Mouse (Mus musculus) neural tube, embryonic 13.5 days (tissue): Measurements from ENCODE around the gene 2310011J03Rik. TPM values are rescaled to one million over a fixed set of nuclear protein-coding genes. Genes with fewer than 3 reads are reported as not detected.

ENCODE experiments used
- ATAC-seq: fragments of 200-750 bp; cut with Nextera tagmentation; 2 replicates; pipeline ENCODE4 v1.8.0; 2017; ENCODE audit warnings: low read depth, mild to moderate bottlenecking, moderate TSS enrichment, moderate library complexity
- H3K27ac ChIP-seq: fragments of 300-500 bp; sonication (generic); replicated peaks from 2 replicates; pipeline ENCODE4 v1.5.1; 2015; ENCODE audit warnings: moderate library complexity, mild to moderate bottlenecking, inconsistent platforms
- H3K27me3 ChIP-seq: fragments of 300-500 bp; sonication (generic); 2 replicates; pipeline ENCODE4 v1.6.1; 2015; ENCODE audit warnings: mild to moderate bottlenecking, inconsistent platforms
- H3K36me3 ChIP-seq: fragments of 300-500 bp; sonication (generic); 2 replicates; pipeline ENCODE4 v1.6.1; 2015; ENCODE audit warnings: mild to moderate bottlenecking, inconsistent platforms
- H3K4me1 ChIP-seq: fragments of 300-500 bp; sonication (generic); replicated peaks from 2 replicates; pipeline ENCODE4 v1.6.1; 2015; ENCODE audit warnings: inconsistent platforms
- H3K4me2 ChIP-seq: fragments of 300-500 bp; sonication (generic); 2 replicates; pipeline ENCODE4 v1.6.1; 2015; ENCODE audit warnings: inconsistent platforms, mild to moderate bottlenecking, moderate library complexity
- H3K4me3 ChIP-seq: fragments of 300-500 bp; sonication (generic); 2 replicates; pipeline ENCODE4 v1.5.1; 2015; ENCODE audit warnings: mild to moderate bottlenecking, inconsistent platforms
- H3K9ac ChIP-seq: fragments of 300-500 bp; sonication (generic); 2 replicates; pipeline ENCODE4 v1.6.1; 2015; ENCODE audit warnings: moderate library complexity, mild to moderate bottlenecking, inconsistent platforms
- H3K9me3 ChIP-seq: fragments of 300-500 bp; sonication (generic); 2 replicates; pipeline ENCODE4 v1.6.1; 2016; ENCODE audit warnings: inconsistent platforms
- WGBS: fragments of 180-500 bp; shearing (Covaris S2); methylation state at CpG from one replicate; pipeline ENCODE4 v1.1.7; 2015; 5-methylcytosine and 5-hydroxymethylcytosine counted together
- polyA plus RNA-seq: library from polyadenylated mRNA; unstranded; fragments of >200 nt; fragmentation: Nextera tagmentation; extraction: Ambion mirVana; gene quantifications from 2 replicates; pipeline ENCODE4 v1.2.1, GENCODE M21; 2015

Gene 2310011J03Rik
- polyA plus RNA-seq, 1 experiment from 2014 or later: 30.7 TPM

- Histone ChIP-seq H3K4me1 (peaks cover 85% of the 10 kb centered on the region), H3K27ac (peak overlapping the region; percentile 97), H3K9me3 (no peaks in the 10 kb centered on the region), H3K27me3 (no peaks in the 10 kb centered on the region), H3K9ac (peak overlapping the region; percentile 100), H3K36me3 (peaks cover 25% of the 10 kb centered on the region), H3K4me3 (peak overlapping the region; percentile 44), H3K4me2 (peak overlapping the region; percentile 99)
- WGBS: 74% methylated on average over 5 of the region's 5 CpGs
- no peak for ATAC-seq
Measured at GRCm38 (mm10) chr10:80296824-80297223, 23.5 kb downstream of the 2310011J03Rik start.

- Histone ChIP-seq H3K27ac (peak within 1 kb of the TSS; percentile 97), H3K4me3 (peak within 1 kb of the TSS; percentile 44), H3K27me3 (no peaks in the 10 kb centered on the region), H3K4me2 (peak within 1 kb of the TSS; percentile 99), H3K9me3 (no peaks in the 10 kb centered on the region), H3K4me1 (peaks cover 78% of the 10 kb centered on the region), H3K9ac (peak within 1 kb of the TSS; percentile 100), H3K36me3 (peaks cover 21% of the 10 kb centered on the region)
- WGBS: under 1% methylated on average over 26 of the region's 26 CpGs
- ATAC-seq: peak; percentile 51
Measured at GRCm38 (mm10) chr10:80295618-80296425, 24.5 kb downstream of the 2310011J03Rik start, which contains the start of gene Apc2. Apc2 (plus strand) TSS chr10:80295977.

- Histone ChIP-seq H3K9me3 (no peaks in the 10 kb centered on the region), H3K4me1 (peaks cover 71% of the 10 kb centered on the region), H3K4me3 (no peak overlapping the region), H3K36me3 (peaks cover 21% of the 10 kb centered on the region), H3K27ac (peak overlapping the region; percentile 97), H3K4me2 (peak overlapping the region; percentile 99), H3K27me3 (no peaks in the 10 kb centered on the region), H3K9ac (peak overlapping the region; percentile 100)
- 41% methylated on average over 7 of the region's 7 CpGs for whole genome bisulfite sequencing
- no peak for ATAC-seq
Measured at GRCm38 (mm10) chr10:80294788-80295303, 25.5 kb downstream of the 2310011J03Rik start.

- H3K27me3 ChIP-seq: no peaks in the 10 kb centered on the region
- no peaks in the 10 kb centered on the region for H3K9me3 ChIP-seq
- WGBS: 71% methylated on average over 4 of the region's 4 CpGs
- H3K4me2 ChIP-seq: 0 out of 2 replicates have a peak overlapping the region, but pooled peaks have one; percentile 100
- H3K27ac ChIP-seq: 0 out of 2 replicates have a peak overlapping the region, but pooled peaks have one; percentile 1
- ATAC-seq: no peak
- H3K4me1 ChIP-seq: peaks cover 66% of the 10 kb centered on the region
- H3K4me3 ChIP-seq: no peak overlapping the region
- H3K36me3 ChIP-seq: peaks cover 23% of the 10 kb centered on the region
- H3K9ac ChIP-seq: peak overlapping the region; percentile 100
Measured at GRCm38 (mm10) chr10:80294311-80294710, 26.0 kb downstream of the 2310011J03Rik start.

- Histone ChIP-seq H3K4me1 (peaks cover 62% of the 10 kb centered on the region), H3K27ac (peak overlapping the region; percentile 91), H3K36me3 (peaks cover 32% of the 10 kb centered on the region), H3K4me3 (peak overlapping the region; percentile 97), H3K27me3 (no peaks in the 10 kb centered on the region), H3K4me2 (peak overlapping the region; percentile 100), H3K9me3 (no peaks in the 10 kb centered on the region), H3K9ac (peak overlapping the region; percentile 100)
- no peak for ATAC-seq
- 21% methylated on average over 14 of the region's 14 CpGs for WGBS
Measured at GRCm38 (mm10) chr10:80293325-80293724, 27.0 kb downstream of the 2310011J03Rik start.

- Histone ChIP-seq H3K9ac (peak within 1 kb of the TSS; percentile 100), H3K9me3 (no peaks in the 10 kb centered on the region), H3K36me3 (peaks cover 39% of the 10 kb centered on the region), H3K4me3 (peak within 1 kb of the TSS; percentile 97), H3K27ac (peak within 1 kb of the TSS; percentile 91), H3K4me2 (peak within 1 kb of the TSS; percentile 100), H3K4me1 (peaks cover 54% of the 10 kb centered on the region), H3K27me3 (no peaks in the 10 kb centered on the region)
- under 1% methylated on average over 72 of the region's 72 CpGs for WGBS
- peak; percentile 69 for ATAC-seq
Measured at GRCm38 (mm10) chr10:80292251-80293146, 27.8 kb downstream of the 2310011J03Rik start, which contains the start of gene Rps15. Rps15 (plus strand) TSS chr10:80292453.

- peaks cover 62% of the 10 kb centered on the region for H3K36me3 ChIP-seq
- H3K4me2 ChIP-seq: no peak overlapping the region
- no peak overlapping the region for H3K4me3 ChIP-seq
- WGBS: 79% methylated on average over 8 of the region's 8 CpGs
- H3K4me1 ChIP-seq: peaks cover 15% of the 10 kb centered on the region
- no peak overlapping the region for H3K9ac ChIP-seq
- no peak for ATAC-seq
- H3K9me3 ChIP-seq: no peaks in the 10 kb centered on the region
- no peaks in the 10 kb centered on the region for H3K27me3 ChIP-seq
- H3K27ac ChIP-seq: no peak overlapping the region
Measured at GRCm38 (mm10) chr10:80288657-80289056, 31.7 kb downstream of the 2310011J03Rik start.

GRCm38 (mm10) chr10:80288097-80288496, 32.2 kb downstream of the 2310011J03Rik start:
- Histone ChIP-seq H3K36me3 (peaks cover 62% of the 10 kb centered on the region), H3K4me1 (peaks cover 10% of the 10 kb centered on the region), H3K9me3 (no peaks in the 10 kb centered on the region), H3K9ac (no peak overlapping the region), H3K4me3 (no peak overlapping the region), H3K4me2 (no peak overlapping the region), H3K27me3 (no peaks in the 10 kb centered on the region), H3K27ac (no peak overlapping the region)
- WGBS: 96% methylated on average over 12 of the region's 12 CpGs
- ATAC-seq: no peak

GRCm38 (mm10) chr10:80285222-80286070, 34.9 kb downstream of the 2310011J03Rik start:
- 71% methylated on average over 14 of the region's 15 CpGs for WGBS
- H3K4me1 ChIP-seq: peaks cover 10% of the 10 kb centered on the region
- H3K27me3 ChIP-seq: no peaks in the 10 kb centered on the region
- H3K36me3 ChIP-seq: peaks cover 86% of the 10 kb centered on the region
- H3K9ac ChIP-seq: no peak overlapping the region
- H3K27ac ChIP-seq: 0 out of 2 replicates have a peak overlapping the region, but pooled peaks have one; percentile 14
- H3K4me3 ChIP-seq: no peak overlapping the region
- ATAC-seq: no peak
- no peak overlapping the region for H3K4me2 ChIP-seq
- no peaks in the 10 kb centered on the region for H3K9me3 ChIP-seq

- Histone ChIP-seq H3K27me3 (no peaks in the 10 kb centered on the region), H3K27ac (peak overlapping the region; percentile 71), H3K9ac (no peak overlapping the region), H3K36me3 (peaks cover 95% of the 10 kb centered on the region), H3K9me3 (no peaks in the 10 kb centered on the region), H3K4me3 (no peak overlapping the region), H3K4me2 (no peak overlapping the region), H3K4me1 (peaks cover 10% of the 10 kb centered on the region)
- no peak for ATAC-seq
- 89% methylated on average over 20 of the region's 20 CpGs for WGBS
Measured at GRCm38 (mm10) chr10:80282481-80283441, 37.6 kb downstream of the 2310011J03Rik start.
